Mouse (Mus musculus) CH12.LX (cell line): ENCODE results near the gene Scp2d1. TPM values are rescaled to one million over a fixed set of nuclear protein-coding genes. Genes with fewer than 3 reads are reported as not detected.

Source experiments
- DNase-seq: peaks from one replicate; pipeline ENCODE4 v3.0.0-alpha.2; 2013; ENCODE audit errors: extremely low read depth
- H3K27ac ChIP-seq: 2 replicates; pipeline ENCODE4 v1.5.1; 2012; ENCODE audit warnings: low read depth, mild to moderate bottlenecking, control low read depth, moderate library complexity; ENCODE audit not compliant: insufficient read depth
- H3K27me3 ChIP-seq: replicated peaks from 2 replicates; pipeline ENCODE3; 2012; ENCODE audit warnings: inconsistent platforms
- H3K36me3 ChIP-seq, 2 experiments: replicated peaks in 1 of 2; 2 replicates each; pipeline versions ENCODE3 to v1.6.1; 2012; ENCODE audit warnings: inconsistent platforms in 1 of 2, low read length in 1 of 2, mild to moderate bottlenecking in 1 of 2, mixed read lengths in 1 of 2, moderate library complexity in 1 of 2; ENCODE audit not compliant: control insufficient read depth in 1 of 2, insufficient read depth in 1 of 2
- H3K4me1 ChIP-seq, 2 experiments: 2 replicates each; pipeline ENCODE4 v1.6.1; 2012; ENCODE audit warnings: inconsistent platforms in 1 of 2, moderate library complexity in 1 of 2; ENCODE audit not compliant: insufficient read depth in 2 of 2, control insufficient read depth in 1 of 2
- H3K4me2 ChIP-seq: 2 replicates; pipeline ENCODE4 v1.6.1; 2012; ENCODE audit warnings: low read depth, mild to moderate bottlenecking, control low read depth; ENCODE audit not compliant: poor library complexity, insufficient read depth, severe bottlenecking
- H3K4me3 ChIP-seq, 3 experiments: fragments of 150-350 bp in 1 of 3; sonication (generic) in 1 of 3; replicated peaks in 1 of 3; 2 replicates each; pipeline versions ENCODE3 to v1.5.1; 2011 to 2012; ENCODE audit warnings: low read depth in 2 of 3, low read length in 2 of 3, mild to moderate bottlenecking in 2 of 3, moderate library complexity in 2 of 3, control low read depth in 1 of 3, improper control_type of control experiment in 1 of 3, inconsistent platforms in 1 of 3, mixed read lengths in 1 of 3; ENCODE audit not compliant: poor library complexity in 1 of 3
- H3K79me2 ChIP-seq: replicated peaks from 2 replicates; pipeline ENCODE4 v1.6.1; 2012; ENCODE audit warnings: mild to moderate bottlenecking, moderate library complexity; ENCODE audit not compliant: control insufficient read depth, poor library complexity, insufficient read depth, severe bottlenecking; ENCODE audit errors: extremely low read depth
- H3K9ac ChIP-seq: 2 replicates; pipeline ENCODE4 v1.6.1; 2012; ENCODE audit warnings: low read depth, mild to moderate bottlenecking, control low read depth, moderate library complexity; ENCODE audit not compliant: insufficient read depth
- H3K9me3 ChIP-seq: replicated peaks from 2 replicates; pipeline ENCODE3; 2012; ENCODE audit warnings: low read length, inconsistent platforms, mixed read lengths
- CHD1 ChIP-seq: IDR thresholded peaks from 2 replicates; pipeline ENCODE4 v1.6.1; 2012; ENCODE audit warnings: low read depth, low read length, improper control_type of control experiment, inconsistent platforms
- CHD2 ChIP-seq: IDR thresholded peaks from 2 replicates; pipeline ENCODE4 v1.6.1; 2011; ENCODE audit warnings: low read length, improper control_type of control experiment
- ELF1 ChIP-seq: IDR thresholded peaks from 2 replicates; pipeline ENCODE4 v1.6.1; 2014; ENCODE audit warnings: low read depth, mild to moderate bottlenecking, inconsistent platforms, low read length, improper control_type of control experiment
- EP300 ChIP-seq: IDR thresholded peaks from 2 replicates; pipeline ENCODE4 v1.6.1; 2011; ENCODE audit warnings: low read length, improper control_type of control experiment
- ETS1 ChIP-seq: conservative IDR thresholded peaks from 2 replicates; pipeline ENCODE4 v1.6.1; 2012; ENCODE audit warnings: low read depth, mild to moderate bottlenecking, inconsistent platforms, low read length, improper control_type of control experiment, moderate library complexity
- JUND ChIP-seq: conservative IDR thresholded peaks from 2 replicates; pipeline ENCODE4 v1.6.1; 2011; ENCODE audit warnings: low read depth, low read length, improper control_type of control experiment
- KAT2A ChIP-seq: IDR thresholded peaks from 2 replicates; pipeline ENCODE4 v1.6.1; 2012; ENCODE audit warnings: low read length, improper control_type of control experiment, inconsistent platforms; ENCODE audit not compliant: insufficient replicate concordance
- MAFK ChIP-seq: IDR thresholded peaks from 2 replicates; pipeline ENCODE4 v1.6.1; 2011; ENCODE audit warnings: low read length, improper control_type of control experiment; ENCODE audit not compliant: insufficient replicate concordance
- MEF2A ChIP-seq: IDR thresholded peaks from 2 replicates; pipeline ENCODE4 v1.6.1; 2014; ENCODE audit warnings: low read depth, mild to moderate bottlenecking, inconsistent platforms, low read length, improper control_type of control experiment, borderline replicate concordance
- MXI1 ChIP-seq: IDR thresholded peaks from 2 replicates; pipeline ENCODE4 v1.6.1; 2011; ENCODE audit warnings: mild to moderate bottlenecking, low read depth, low read length, improper control_type of control experiment
- NELFE ChIP-seq: IDR thresholded peaks from 2 replicates; pipeline ENCODE4 v1.6.1; 2011; ENCODE audit warnings: low read depth, low read length, improper control_type of control experiment
- NRF1 ChIP-seq: IDR thresholded peaks from 2 replicates; pipeline ENCODE4 v1.6.1; 2014; ENCODE audit warnings: low read depth, mild to moderate bottlenecking, inconsistent platforms, low read length, improper control_type of control experiment, moderate library complexity
- POLR2A ChIP-seq: IDR thresholded peaks from 2 replicates; pipeline ENCODE4 v1.6.1; 2011; ENCODE audit warnings: low read depth, mild to moderate bottlenecking, improper control_type of control experiment, low read length
- RAD21 ChIP-seq: IDR thresholded peaks from 2 replicates; pipeline ENCODE4 v1.6.1; 2011; ENCODE audit warnings: low read depth, mild to moderate bottlenecking, low read length, improper control_type of control experiment, moderate library complexity
- RCOR1 ChIP-seq: conservative IDR thresholded peaks from 2 replicates; pipeline ENCODE4 v1.6.1; 2012; ENCODE audit warnings: low read depth, mild to moderate bottlenecking, inconsistent platforms, low read length, improper control_type of control experiment
- UBTF ChIP-seq: IDR thresholded peaks from 2 replicates; pipeline ENCODE4 v1.6.1; 2012; ENCODE audit warnings: low read depth, mild to moderate bottlenecking, inconsistent platforms, low read length, improper control_type of control experiment, moderate library complexity
- USF2 ChIP-seq: conservative IDR thresholded peaks from 2 replicates; pipeline ENCODE4 v1.6.1; 2011; ENCODE audit warnings: low read depth, low read length, improper control_type of control experiment
- ZC3H11A ChIP-seq: IDR thresholded peaks from 2 replicates; pipeline ENCODE4 v1.6.1; 2012; ENCODE audit warnings: low read depth, mild to moderate bottlenecking, inconsistent platforms, low read length, improper control_type of control experiment
- ZKSCAN1 ChIP-seq: IDR thresholded peaks from 2 replicates; pipeline ENCODE4 v1.6.1; 2012; ENCODE audit warnings: low read depth, inconsistent platforms, low read length, improper control_type of control experiment, borderline replicate concordance
- ZMIZ1 ChIP-seq: IDR thresholded peaks from 2 replicates; pipeline ENCODE4 v1.6.1; 2012; ENCODE audit warnings: low read depth, mild to moderate bottlenecking, inconsistent platforms, low read length, improper control_type of control experiment
- dilution Hi-C: fragments of 300-500 bp; cut with MboI; formaldehyde crosslinking; loops from 2 replicates; pipeline ENCODE4 v1.14.3; 2020; ENCODE audit warnings: low sequenced_read_pairs; ENCODE audit not compliant: extremely low pct_unique_long_range_greater_than_20kb, extremely low pct_ligation_motif_present
- in situ Hi-C: fragments of 300-500 bp; cut with MboI; formaldehyde crosslinking; loops from 3 replicates; pipeline ENCODE4 v1.14.3; 2019; ENCODE audit warnings: low sequenced_read_pairs, low pct_ligation_motif_present, low pct_unique_long_range_greater_than_20kb, mixed read lengths
- polyA plus RNA-seq: library from polyadenylated mRNA; unstranded; fragments of >175 nt; gene quantifications from 2 replicates; pipeline ENCODE4 v1.2.1, GENCODE M21; 2012; ENCODE audit warnings: low read depth; ENCODE audit not compliant: insufficient read length
- total RNA-seq, 2 experiments: library from RNA; depleted of rRNA; stranded (reverse); fragments of 300-350 nt in 1 of 2; fragments of >200 nt in 1 of 2; gene quantifications; 2 replicates each; pipeline ENCODE4 v1.2.3; 2012 to 2014

Scp2d1 gene
- total and polyA plus RNA-seq, 3 experiments: not detected

- in situ Hi-C loops: no loop called here
Measured at GRCm38 (mm10) chr2:144828457-144828985, 5.1 kb downstream of the Scp2d1 start.

GRCm38 (mm10) chr2:144836667-144837311 lies 13.3 kb downstream of the Scp2d1 start:
- no peak for DNase-seq
- no peaks in the 10 kb centered on the region for H3K4me1 ChIP-seq
- no peak for TF ChIP-seq ETS1
- no peak for TF ChIP-seq ZMIZ1
- TF ChIP-seq, all 38 proteins: peak for 0
- H3K79me2 ChIP-seq: no peaks in the 10 kb centered on the region
- no peaks in the 10 kb centered on the region for H3K9me3 ChIP-seq
- no peak overlapping the region for H3K4me2 ChIP-seq
- no peaks in the 10 kb centered on the region for H3K36me3 ChIP-seq
- in situ Hi-C loops (no loop called here), dilution Hi-C loops (no loop called here)
- no peak overlapping the region for H3K27ac ChIP-seq
- H3K27me3 ChIP-seq: no peaks in the 10 kb centered on the region
- H3K9ac ChIP-seq: no peak overlapping the region
- no peak overlapping the region for H3K4me3 ChIP-seq

More at GRCm38 (mm10) chr2:144828457-144828985, 5.1 kb downstream of the Scp2d1 start:
- Histone ChIP-seq H3K79me2 (no peaks in the 10 kb centered on the region), H3K4me1 (0 out of 4 replicates have a peak, but pooled peaks cover 0 to 2% of the 10 kb centered on the region in 2 experiments), H3K9ac (no peak overlapping the region), H3K27me3 (no peaks in the 10 kb centered on the region), H3K4me2 (no peak overlapping the region), H3K4me3 (no peak overlapping the region), H3K9me3 (no peaks in the 10 kb centered on the region), H3K27ac (no peak overlapping the region), H3K36me3 (no peaks in the 10 kb centered on the region)
- DNase-seq: no peak
- dilution Hi-C loops: no loop called here
- TF ChIP-seq ZC3H11A: no peak
- 0 out of 2 replicates have a peak, but pooled peaks have one; percentile 43 for TF ChIP-seq MAFK

- H3K4me3 ChIP-seq: no peak overlapping the region
- TF ChIP-seq RAD21: no peak
- no peak for TF ChIP-seq ZC3H11A
- TF ChIP-seq UBTF: no peak
- TF ChIP-seq ETS1: no peak
- no peak for TF ChIP-seq POLR2A
- TF ChIP-seq JUND: no peak
- TF ChIP-seq EP300: no peak
- no peak for TF ChIP-seq NRF1
- TF ChIP-seq USF2: no peak
- TF ChIP-seq ELF1: no peak
- TF ChIP-seq MXI1: no peak
- no peak for TF ChIP-seq KAT2A
- no peak for TF ChIP-seq MEF2A
- no peak for TF ChIP-seq CHD1
- TF ChIP-seq ZKSCAN1: no peak
- no peak for TF ChIP-seq CHD2
- TF ChIP-seq RCOR1: no peak
- no peak for TF ChIP-seq NELFE
- no peak overlapping the region for H3K4me2 ChIP-seq
- no peaks in the 10 kb centered on the region for H3K36me3 ChIP-seq
- in situ Hi-C loops (no loop called here), dilution Hi-C loops (no loop called here)
- no peaks in the 10 kb centered on the region for H3K27me3 ChIP-seq
- no peaks in the 10 kb centered on the region for H3K9me3 ChIP-seq
- no peaks in the 10 kb centered on the region for H3K4me1 ChIP-seq
- no peak overlapping the region for H3K27ac ChIP-seq
- DNase-seq: no peak
- H3K9ac ChIP-seq: no peak overlapping the region
- H3K79me2 ChIP-seq: no peaks in the 10 kb centered on the region
Measured at GRCm38 (mm10) chr2:144837312-144837679, 13.8 kb downstream of the Scp2d1 start.
